Mouse (Mus musculus): ENCODE results near the gene Idh3a.
A peak's percentile ranks its signal among the peaks of the same experiment; 100 is the strongest.
"Not testable (repeated sequence)": the region's sequence is repeated elsewhere in the genome, so short reads cannot be mapped to it uniquely, and the experiment has no call there.

The Idh3a gene

GRCm38 (mm10) chr9:54593652-54594051 is 7.5 kb downstream of the Idh3a start:
- DNase-seq: not testable (repeated sequence)

GRCm38 (mm10) chr9:54596752-54597465 is 10.8 kb downstream of the Idh3a start:
- no peak for DNase-seq

DNA sequence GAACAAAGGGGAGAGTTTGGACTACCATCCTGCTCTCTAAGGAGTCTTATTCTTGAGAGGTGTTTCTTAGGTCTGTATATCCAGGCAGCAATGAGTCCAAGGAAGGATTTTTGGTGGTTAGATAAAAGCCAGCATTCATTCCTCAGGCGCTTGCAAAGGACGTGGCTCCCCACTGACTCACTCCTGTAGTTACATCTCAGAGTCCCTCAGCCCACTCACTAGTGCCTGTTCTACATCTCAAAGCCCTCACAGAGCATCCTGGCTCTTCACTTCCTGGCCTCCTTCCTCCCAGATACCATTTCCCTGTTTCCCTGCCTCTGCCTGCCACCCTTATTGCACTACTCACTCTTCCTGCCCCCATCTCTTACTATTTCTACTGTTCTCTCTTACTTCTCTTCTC is 16.3 kb downstream of the Idh3a start:
- DNase-seq: no peak

DNA sequence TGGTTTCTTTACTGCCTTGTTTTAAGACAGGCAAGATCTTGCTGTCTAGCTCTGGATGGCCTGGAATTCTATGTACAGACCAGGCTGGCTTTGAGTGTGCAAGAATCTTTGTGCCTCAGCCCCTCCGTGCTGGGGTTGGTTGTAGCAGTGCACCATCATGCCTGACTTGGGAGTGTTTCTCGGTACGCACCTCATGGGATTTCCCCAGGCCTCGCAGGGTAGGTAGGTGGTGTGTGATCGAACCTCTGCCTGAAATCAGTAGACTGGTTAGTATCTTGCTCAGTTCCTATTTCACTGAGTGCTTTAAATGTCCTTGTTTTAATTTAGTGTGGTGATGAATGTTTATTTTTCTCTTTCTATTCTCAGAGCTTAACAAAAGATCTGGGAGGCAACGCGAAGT is 16.8 kb downstream of the Idh3a start:
- DNase-seq: no peak

GRCm38 (mm10) chr9:54604131-54604654 is 18.1 kb downstream of the Idh3a start:
- DNase-seq: no peak

- DNase-seq: peak; percentile 84
Observed at GRCm38 (mm10) chr9:54604886-54605285, 18.8 kb downstream of the Idh3a start.

DNA sequence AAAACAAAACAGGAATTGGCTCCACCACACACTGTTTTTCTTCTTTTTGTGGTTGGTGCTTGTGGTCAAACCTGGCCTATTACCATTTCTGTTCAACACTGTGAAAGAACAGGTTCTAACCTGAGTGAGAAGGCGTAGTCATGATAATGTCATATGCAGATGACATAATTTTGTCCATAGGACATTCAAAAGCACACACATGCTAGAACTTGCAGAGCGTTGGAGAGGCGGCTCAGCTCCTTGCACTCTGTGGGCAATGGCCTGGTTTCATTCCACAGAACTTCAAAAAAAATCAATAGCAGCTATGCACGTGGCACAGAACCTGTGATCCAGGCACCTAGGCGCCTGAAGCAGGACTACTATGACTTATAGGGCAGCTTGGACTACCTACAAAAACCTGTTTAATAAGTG is 26.7 kb downstream of the Idh3a start:
- DNase-seq: no peak

DNA sequence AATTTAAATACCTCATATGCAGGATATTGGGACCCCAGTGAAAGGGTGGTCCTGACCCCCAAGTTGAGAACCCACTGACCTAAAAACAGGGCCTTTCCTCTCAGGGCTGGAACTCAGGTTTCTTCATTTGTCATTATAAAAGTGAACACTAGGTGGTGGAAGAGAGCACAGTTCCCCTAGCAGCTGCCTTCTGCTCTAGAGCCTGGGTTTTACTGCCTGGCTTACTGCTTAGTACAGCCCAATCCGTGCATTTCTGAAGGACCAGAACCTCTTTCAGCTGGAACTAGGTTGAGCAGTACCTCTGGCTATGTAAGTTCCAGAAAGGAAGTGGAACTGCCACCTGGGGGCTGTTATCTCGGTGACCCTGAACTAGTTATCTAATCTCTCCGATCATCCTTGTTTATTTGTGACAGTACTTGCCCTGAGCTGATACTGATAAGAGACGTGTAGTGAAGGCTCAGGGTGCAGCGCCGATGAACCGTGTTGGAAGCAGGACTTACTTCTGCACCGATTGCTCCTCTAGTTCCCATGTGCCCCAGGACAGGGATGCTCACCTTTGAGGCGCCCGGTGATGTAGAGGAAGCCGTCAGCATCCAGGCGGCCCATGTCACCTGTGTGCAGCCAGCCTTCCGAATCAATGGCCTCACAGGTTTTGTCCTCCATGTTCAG is 28.2 kb downstream of the Idh3a start:
- DNase-seq: peak; percentile 26

- no peak for DNase-seq
Observed at GRCm38 (mm10) chr9:54627240-54627639, 41.1 kb downstream of the Idh3a start.

GRCm38 (mm10) chr9:54628752-54629151 is 42.6 kb downstream of the Idh3a start:
- DNase-seq: no peak

GRCm38 (mm10) chr9:54629613-54630261 is 43.6 kb downstream of the Idh3a start:
- DNase-seq: peak; percentile 6

DNA sequence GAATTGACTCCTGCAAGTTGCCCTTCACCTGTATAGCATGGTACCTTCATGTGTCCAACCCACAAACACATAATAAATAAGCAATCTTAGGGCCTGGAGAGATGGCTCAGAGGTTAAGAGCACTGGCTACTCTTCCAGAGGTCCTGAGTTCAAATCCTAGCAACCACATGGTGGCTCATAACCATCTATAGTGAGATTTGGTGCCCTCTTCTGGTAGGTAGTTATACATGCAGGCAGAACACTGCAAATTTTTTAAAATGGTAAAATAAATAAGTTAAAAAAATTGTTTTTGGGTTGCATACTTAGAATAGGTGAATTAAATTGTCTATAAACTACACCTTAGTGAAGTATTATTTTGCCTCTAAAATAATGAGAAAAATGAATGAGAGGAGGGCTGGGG is 44.8 kb downstream of the Idh3a start:
- DNase-seq: no peak

- no peak for DNase-seq
Observed at GRCm38 (mm10) chr9:54633401-54633800, 47.3 kb downstream of the Idh3a start.

GRCm38 (mm10) chr9:54637510-54638314 is 51.6 kb downstream of the Idh3a start:
- DNase-seq: no peak

GRCm38 (mm10) chr9:54639192-54639591 is 53.1 kb downstream of the Idh3a start:
- no peak for DNase-seq

GRCm38 (mm10) chr9:54641548-54641947 is 55.4 kb downstream of the Idh3a start:
- no peak for DNase-seq

- DNase-seq: no peak
Observed at GRCm38 (mm10) chr9:54642149-54642548, 56.0 kb downstream of the Idh3a start.

GRCm38 (mm10) chr9:54642556-54642955 is 56.4 kb downstream of the Idh3a start:
- no peak for DNase-seq

DNA sequence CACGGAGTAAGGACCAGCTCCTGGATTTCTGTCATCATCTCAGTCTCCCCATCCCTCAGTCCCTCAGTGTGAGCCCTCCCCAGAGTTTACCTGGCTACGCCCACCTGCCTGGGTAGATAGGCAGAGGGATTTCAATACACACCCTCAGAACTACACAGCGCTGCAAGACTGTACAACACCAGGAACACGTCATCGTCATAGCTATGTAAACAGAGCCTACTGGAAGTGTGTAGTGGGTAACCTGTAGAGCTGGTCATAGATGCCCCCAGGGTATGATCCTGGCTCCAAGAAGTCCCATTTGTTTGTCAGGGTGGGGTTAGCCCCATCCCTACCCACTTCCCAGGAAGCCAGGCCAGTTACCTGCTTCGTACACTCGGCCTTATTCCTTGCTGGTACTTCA is 57.0 kb downstream of the Idh3a start:
- DNase-seq: no peak

DNA sequence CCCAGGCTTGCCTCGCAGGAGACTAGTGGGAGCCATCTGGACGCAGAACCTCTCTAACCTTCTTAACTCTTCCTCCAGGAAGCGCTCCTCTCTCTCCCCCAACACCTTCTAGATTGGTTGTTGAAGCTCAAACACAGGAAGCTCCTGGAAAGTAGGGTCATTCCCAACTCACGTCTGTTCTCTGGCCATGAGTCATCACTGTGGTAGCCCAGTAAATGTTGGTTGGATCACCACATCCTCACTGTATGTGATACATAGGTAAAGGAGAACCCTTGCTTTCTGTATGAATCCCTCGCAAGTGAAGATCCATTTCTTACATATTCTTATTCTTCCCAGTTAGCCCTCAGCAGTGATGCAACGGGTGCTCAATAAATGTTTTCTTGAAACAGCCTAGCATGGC is 59.4 kb downstream of the Idh3a start:
- DNase-seq: no peak

DNA sequence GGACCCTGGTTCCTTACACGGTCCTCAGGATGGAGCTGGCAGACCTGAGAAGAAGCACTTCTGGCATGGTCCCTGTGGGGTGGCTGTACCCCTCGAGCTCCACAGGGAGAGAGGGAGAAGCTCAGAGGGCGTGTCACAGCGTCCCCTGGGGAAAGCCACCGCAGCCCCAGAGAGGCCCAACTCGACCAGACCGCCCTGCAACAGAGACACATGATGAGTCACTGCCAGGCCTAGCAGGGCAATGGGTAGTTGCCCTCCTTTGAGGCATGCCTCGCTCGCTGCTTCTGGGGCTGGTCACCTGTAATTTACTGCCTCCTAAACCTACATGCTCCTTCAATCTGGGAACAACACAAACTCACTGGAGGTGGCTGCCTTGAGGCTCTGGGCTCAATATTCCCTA is 60.1 kb downstream of the Idh3a start:
- DNase-seq: no peak

DNA sequence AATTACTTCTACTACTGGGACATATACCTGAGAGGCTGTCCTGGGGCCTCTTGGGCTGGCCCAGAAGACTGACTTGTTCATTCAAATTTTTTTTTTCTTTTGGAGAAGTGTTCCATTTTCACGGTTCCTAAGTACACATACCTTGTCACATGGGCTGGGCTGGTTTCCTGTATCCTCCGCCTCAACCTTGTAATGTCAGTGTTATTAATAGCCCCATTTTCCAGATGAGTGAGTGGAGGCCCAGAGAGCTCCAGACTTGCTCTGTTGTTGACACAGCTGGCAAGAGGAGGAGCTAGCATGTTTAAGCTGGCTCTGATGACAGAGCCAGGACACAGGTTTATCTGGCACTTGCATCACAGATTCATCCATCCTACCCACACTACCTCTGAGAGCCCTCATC is 61.3 kb downstream of the Idh3a start:
- no peak for DNase-seq

DNA sequence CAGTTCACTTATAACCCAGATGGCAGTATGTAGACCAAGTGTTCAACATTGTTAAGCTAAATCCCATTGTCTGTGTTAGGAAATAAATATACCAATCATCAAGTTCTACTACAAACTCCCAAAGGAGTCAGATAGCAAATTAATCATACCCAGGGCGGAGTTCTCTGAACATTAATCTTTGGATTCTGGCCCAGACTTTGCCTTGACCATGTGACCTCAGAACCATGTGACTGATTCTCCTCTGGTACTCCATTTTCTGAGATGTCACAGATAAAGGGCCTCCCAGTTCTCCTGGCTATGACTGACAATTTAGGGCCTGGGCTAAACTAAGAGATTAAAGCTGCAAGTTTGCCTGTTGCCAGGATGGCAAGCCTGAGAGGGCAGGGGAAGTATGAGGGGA is 63.2 kb downstream of the Idh3a start:
- no peak for DNase-seq
